Comparison of ENCODE assay signal across 26 mouse cellular contexts in genomic region chr10:21390440-21390839, GRCm38 (mm10). TPM values are rescaled to one million over a fixed set of nuclear protein-coding genes. Genes with fewer than 3 reads are reported as not detected.
"Had no signal": no experiment of that assay in that cellular context is flagged by ENCODE, and none has a peak within 500 bp of the region (broad histone marks: within the 10 kb centered on the region; RNA-seq: fewer than 3 reads in every experiment).

No protein-coding gene starts in this region.

- H3K27me3 ChIP-seq: heart, embryonic 13.5 days; heart, embryonic 15.5 days; hindbrain, embryonic 12.5 days; intestine, embryonic 15.5 days; limb, embryonic 12.5 days; liver, embryonic 13.5 days had no signal

- H3K4me3 ChIP-seq: heart, adult 2 months; heart, embryonic 13.5 days; heart, embryonic 15.5 days; hindbrain, embryonic 12.5 days; intestine, embryonic 15.5 days; layer of hippocampus, adult 2 months; left cerebral cortex, adult 2 months; limb, embryonic 10.5 days; limb, embryonic 12.5 days; liver, embryonic 13.5 days had no signal

- H3K36me3 ChIP-seq: heart, embryonic 13.5 days; heart, embryonic 15.5 days; hindbrain, embryonic 12.5 days; intestine, embryonic 15.5 days; limb, embryonic 10.5 days; limb, embryonic 12.5 days; liver, embryonic 13.5 days had no signal

- H3K4me1 ChIP-seq: hindbrain, embryonic 12.5 days; intestine, embryonic 15.5 days; limb, embryonic 10.5 days; limb, embryonic 12.5 days had no signal

- H3K9me3 ChIP-seq: heart, embryonic 13.5 days; heart, embryonic 15.5 days; hindbrain, embryonic 12.5 days; intestine, embryonic 15.5 days; limb, embryonic 10.5 days; limb, embryonic 12.5 days; liver, embryonic 13.5 days had no signal

- DNase-seq: gastrocnemius, postnatal 14 days; gastrocnemius, postnatal 36 days; heart, adult 11 months; heart, adult 2 months; heart, postnatal 14 days; heart, postnatal 36 days; kidney, adult 18-20 months; kidney, adult 8-10 months; kidney, postnatal 10 days; kidney, postnatal 25 days; kidney, postnatal 4 days; liver; liver, embryonic 13.5 days had no signal

- ATAC-seq: hindbrain, embryonic 16.5 days; inflammation-experienced regulatory T-cells, adult 6 months; intestine, embryonic 15.5 days; intestine, postnatal 0 days had no signal

- H3K27ac ChIP-seq: heart, adult 2 months; heart, embryonic 13.5 days; heart, embryonic 15.5 days; hindbrain, embryonic 12.5 days; hindbrain, embryonic 14.5 days; intestine, embryonic 15.5 days; left cerebral cortex, adult 2 months; limb, embryonic 10.5 days; limb, embryonic 12.5 days; liver, embryonic 13.5 days had no signal

RNA-seq across cellular contexts. Expression of gene Aldh8a1, which starts 13.3 kb away (rescaled TPM):
- polyA plus RNA-seq: heart, adult 2 months; heart, embryonic 13.5 days; heart, embryonic 15.5 days; heart, postnatal 0 days; hindbrain, embryonic 14.5 days; inflammation-experienced regulatory T-cells, adult 6 months; intestine, postnatal 0 days; limb, embryonic 12.5 days had no signal
